Mouse (Mus musculus): ENCODE data around the gene Ebf1.

- no peak for TF ChIP-seq GATA1 (IDR thresholded peaks at IDR 0.05; ENCODE audit: borderline replicate concordance, low read length)
- TF ChIP-seq FLI1 (IDR thresholded peaks at IDR 0.05; ENCODE audit: low read length): no peak
Measured at GRCm38 (mm10) chr11:44950319-44950718, 333.2 kb downstream of the Ebf1 start.
